Mouse (Mus musculus) kidney, adult 2 months (tissue): ENCODE measurements around the gene Cib4.

ENCODE experiments used
- CTCF ChIP-seq: fragments of 200-500 bp; conservative IDR thresholded peaks from 2 replicates; pipeline ENCODE4 v1.5.1; 2011; ENCODE audit warnings: low read depth, mild to moderate bottlenecking, control low read depth, low read length, moderate library complexity, mixed read lengths; ENCODE audit not compliant: insufficient read depth, insufficient read length
- POLR2A ChIP-seq: fragments of 200-500 bp; IDR thresholded peaks from one replicate; pipeline ENCODE4 v1.6.1; 2011; ENCODE audit warnings: low read depth, low read length, control low read depth

DNA sequence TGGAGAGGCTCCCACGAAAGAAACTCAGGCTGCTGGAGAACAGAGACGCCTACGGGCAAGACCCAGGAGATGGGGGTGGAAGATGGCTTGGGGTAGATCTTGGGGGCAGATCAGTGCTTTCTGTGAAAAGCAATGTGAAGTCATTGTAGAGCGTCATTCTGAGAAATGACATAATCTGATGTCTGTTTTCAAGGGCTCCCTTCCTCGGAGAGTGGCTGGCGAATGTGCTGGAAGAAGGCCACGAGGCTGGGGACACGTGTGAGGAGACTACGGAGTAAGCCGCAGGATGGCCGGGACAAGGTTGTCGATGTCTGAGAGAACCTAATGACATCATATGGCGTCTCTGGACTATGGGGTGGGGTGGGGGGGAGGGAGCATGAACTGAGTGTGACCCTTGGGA lies 8.3 kb upstream of the Cib4 start:
- no peak for TF ChIP-seq CTCF
- no peak for TF ChIP-seq POLR2A
